Mouse (Mus musculus) midbrain, embryonic 13.5 days (tissue): ENCODE measurements at regions not wholly inside any gene's neighbourhood (a gene's known extent, or its start where the extent isn't known, plus 50 kb on each side); places are given as distances from the start of the nearest gene placed in this dataset.

Experiments used
- ATAC-seq: fragments of 200-750 bp; cut with Nextera tagmentation; 2 replicates; pipeline ENCODE4 v1.8.0; 2017; ENCODE audit warnings: mild to moderate bottlenecking, moderate TSS enrichment, moderate library complexity
- H3K27ac ChIP-seq: fragments of 300-500 bp; sonication (generic); 2 replicates; pipeline ENCODE4 v1.5.1; 2015; ENCODE audit warnings: inconsistent platforms, mild to moderate bottlenecking, moderate library complexity
- H3K27me3 ChIP-seq: fragments of 300-500 bp; sonication (generic); 2 replicates; pipeline ENCODE4 v1.6.1; 2015; ENCODE audit warnings: mild to moderate bottlenecking, inconsistent platforms
- H3K36me3 ChIP-seq: fragments of 300-500 bp; sonication (generic); 2 replicates; pipeline ENCODE4 v1.6.1; 2015; ENCODE audit warnings: mild to moderate bottlenecking, inconsistent platforms
- H3K4me1 ChIP-seq: fragments of 300-500 bp; sonication (generic); replicated peaks from 2 replicates; pipeline ENCODE4 v1.6.1; 2015; ENCODE audit warnings: inconsistent platforms
- H3K4me2 ChIP-seq: fragments of 300-500 bp; sonication (generic); replicated peaks from 2 replicates; pipeline ENCODE4 v1.6.1; 2015; ENCODE audit warnings: moderate library complexity, mild to moderate bottlenecking, inconsistent platforms
- H3K4me3 ChIP-seq: fragments of 300-500 bp; sonication (generic); replicated peaks from 2 replicates; pipeline ENCODE4 v1.5.1; 2015; ENCODE audit warnings: mild to moderate bottlenecking, inconsistent platforms
- H3K9ac ChIP-seq: fragments of 300-500 bp; sonication (generic); replicated peaks from 2 replicates; pipeline ENCODE4 v1.6.1; 2015; ENCODE audit warnings: mild to moderate bottlenecking, inconsistent platforms
- H3K9me3 ChIP-seq: fragments of 300-500 bp; sonication (generic); 2 replicates; pipeline ENCODE4 v1.6.1; 2016; ENCODE audit warnings: mild to moderate bottlenecking, inconsistent platforms
- WGBS: fragments of 180-500 bp; shearing (Covaris S2); methylation state at CpG from one replicate; pipeline ENCODE4 v1.1.7; 2015; 5-methylcytosine and 5-hydroxymethylcytosine counted together

DNA sequence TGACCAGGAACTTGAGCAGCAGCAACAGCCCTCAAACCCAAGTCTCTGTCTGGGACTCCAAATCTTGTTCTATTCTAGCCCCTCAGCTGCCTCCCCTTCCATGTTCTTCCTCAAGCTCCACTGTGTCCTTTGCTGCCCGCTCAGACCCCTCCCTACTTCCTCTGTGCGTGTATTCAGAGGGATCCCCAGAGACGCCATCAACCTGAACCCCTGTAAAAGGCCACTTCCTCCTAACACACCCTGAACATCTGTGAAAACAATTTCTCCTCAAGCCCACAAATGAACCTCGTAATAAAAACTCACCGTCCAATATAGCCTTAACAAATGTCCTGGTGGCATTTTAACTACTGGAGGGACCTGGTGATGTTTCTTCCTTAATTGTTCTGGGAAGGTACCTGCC is 1536.0 kb upstream of the Gulo start:
- no peak for ATAC-seq
- Histone ChIP-seq H3K9me3 (peaks cover 14% of the 10 kb centered on the region; the same call in 1 of the 2 replicates), H3K27ac (no peak overlapping the region), H3K27me3 (no peaks in the 10 kb centered on the region), H3K4me1 (peaks cover 12% of the 10 kb centered on the region), H3K36me3 (no peaks in the 10 kb centered on the region), H3K4me2 (no peak overlapping the region), H3K9ac (no peak overlapping the region), H3K4me3 (no peak overlapping the region)
- 87% methylated on average over 5 of the region's 5 CpGs for WGBS

- Histone ChIP-seq H3K36me3 (no peaks in the 10 kb centered on the region), H3K9ac (no peak overlapping the region), H3K9me3 (peaks cover 14% of the 10 kb centered on the region; the same call in 1 of the 2 replicates), H3K27ac (peak overlapping the region; percentile 78), H3K4me3 (no peak overlapping the region), H3K4me1 (peaks cover 26% of the 10 kb centered on the region), H3K4me2 (no peak overlapping the region), H3K27me3 (no peaks in the 10 kb centered on the region)
- ATAC-seq = peak; percentile 93
- 16% methylated on average over 4 of the region's 4 CpGs for WGBS
These were observed 1532.3 kb upstream of the Gulo start for GRCm38 (mm10) chr14:67541271-67541711.

DNA sequence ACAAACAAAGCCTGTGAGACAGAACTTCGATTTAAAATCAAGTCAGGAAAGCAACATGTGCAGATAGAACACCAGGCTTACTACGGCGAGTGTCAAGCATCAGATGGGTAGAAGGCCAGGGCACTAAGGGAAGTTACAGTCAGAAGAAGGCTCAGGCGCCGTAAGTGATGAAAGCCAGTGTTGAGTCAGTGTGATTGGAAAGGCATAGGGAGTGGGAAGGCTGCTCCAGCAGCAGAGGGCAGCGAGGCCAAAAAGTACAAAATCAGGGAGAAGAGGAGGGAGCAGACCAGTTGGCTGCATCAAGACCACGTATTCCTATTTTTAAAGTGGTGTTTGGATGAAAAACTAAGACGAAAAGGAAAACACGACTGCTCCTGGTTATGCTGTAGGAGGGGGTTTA is 1529.7 kb upstream of the Gulo start:
- no peak for ATAC-seq
- WGBS = 80% methylated on average over 9 of the region's 9 CpGs
- no peaks in the 10 kb centered on the region for H3K27me3 ChIP-seq

DNA sequence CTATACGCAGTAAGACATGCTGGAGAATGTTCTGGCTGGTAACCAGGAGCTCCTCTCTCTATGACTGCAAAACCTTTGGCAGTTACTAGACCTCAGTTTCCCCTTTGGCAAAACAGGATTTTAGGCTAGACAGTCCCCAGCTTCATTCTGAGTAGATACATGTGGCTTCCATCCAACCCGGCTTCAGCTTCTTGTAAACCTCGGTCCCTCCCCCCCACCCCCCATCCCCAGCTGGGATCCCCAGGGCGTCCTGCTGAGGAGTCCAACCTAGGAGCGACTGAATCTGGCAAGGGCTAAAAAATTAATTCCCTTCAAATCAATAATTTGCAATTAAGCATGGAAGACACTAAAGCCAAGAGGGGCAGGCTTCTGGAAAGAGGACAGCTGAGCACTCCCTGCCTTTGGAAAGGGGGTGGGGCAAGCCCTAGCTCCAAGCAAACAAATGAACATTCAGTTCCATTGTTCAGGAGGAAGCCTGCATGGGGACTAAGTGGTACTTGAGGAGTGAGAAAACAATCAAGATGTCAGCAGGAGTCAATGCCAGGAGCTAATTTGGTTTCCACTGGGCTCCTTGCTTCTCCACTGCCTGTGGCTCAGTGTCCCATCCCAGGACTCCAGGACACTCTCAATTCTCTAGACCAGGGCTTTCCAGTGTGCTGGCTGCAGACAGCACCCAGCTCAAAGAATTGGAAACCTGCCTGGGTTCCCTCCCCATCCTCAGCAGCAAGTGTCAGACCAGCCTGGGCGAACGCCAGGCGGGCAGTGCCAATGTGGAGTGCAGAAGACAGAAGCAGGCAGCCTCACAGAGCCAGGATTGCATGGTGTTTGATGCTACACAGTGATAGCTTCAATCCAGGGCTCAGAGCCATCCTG is 1528.0 kb upstream of the Gulo start:
- Histone ChIP-seq H3K4me3 (no peak overlapping the region), H3K36me3 (no peaks in the 10 kb centered on the region), H3K4me2 (no peak overlapping the region), H3K4me1 (peaks cover 26% of the 10 kb centered on the region), H3K27me3 (no peaks in the 10 kb centered on the region), H3K27ac (peak overlapping the region; percentile 63), H3K9ac (peak overlapping the region; percentile 25; the same call in 1 of the 2 replicates), H3K9me3 (no peaks in the 10 kb centered on the region)
- peak; percentile 83 for ATAC-seq
- WGBS = 22% methylated on average over 8 of the region's 8 CpGs

More for the DNA sequence above, 1529.7 kb upstream of the Gulo start:
- no peak overlapping the region for H3K4me2 ChIP-seq
- H3K4me3 ChIP-seq = no peak overlapping the region
- peaks cover 26% of the 10 kb centered on the region for H3K4me1 ChIP-seq
- H3K27ac ChIP-seq = no peak overlapping the region
- H3K36me3 ChIP-seq = no peaks in the 10 kb centered on the region
- peaks cover 8% of the 10 kb centered on the region; the same call in 1 of the 2 replicates for H3K9me3 ChIP-seq
- H3K9ac ChIP-seq = no peak overlapping the region

GRCm38 (mm10) chr14:67506729-67507395 is 1497.9 kb upstream of the Gulo start:
- H3K27ac ChIP-seq = no peak overlapping the region
- H3K4me1 ChIP-seq = peaks cover 6% of the 10 kb centered on the region
- H3K36me3 ChIP-seq = no peaks in the 10 kb centered on the region
- no peak overlapping the region for H3K9ac ChIP-seq
- no peak overlapping the region for H3K4me2 ChIP-seq
- H3K27me3 ChIP-seq = no peaks in the 10 kb centered on the region
- H3K9me3 ChIP-seq = no peaks in the 10 kb centered on the region
- WGBS = 50% methylated on average over 12 of the region's 12 CpGs
- no peak for ATAC-seq
- no peak overlapping the region for H3K4me3 ChIP-seq

DNA sequence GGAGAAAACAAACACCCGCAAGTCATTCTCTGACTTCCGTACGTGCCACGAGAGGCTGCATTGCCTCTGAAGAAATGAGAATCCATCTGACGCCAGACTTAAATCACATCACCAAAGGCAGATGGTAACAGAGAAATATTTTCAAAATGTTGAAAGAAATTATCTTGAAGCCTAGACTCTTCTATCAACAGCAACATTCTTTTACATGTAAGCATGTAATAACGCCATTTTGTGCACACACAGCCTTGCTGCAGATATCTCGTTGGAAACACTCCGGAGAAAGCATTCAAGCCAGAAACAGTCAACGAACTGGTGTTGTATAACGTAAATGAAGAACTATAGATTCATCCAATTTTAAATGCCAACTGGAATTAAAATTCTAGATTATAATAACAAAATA is 1483.1 kb upstream of the Gulo start:
- Histone ChIP-seq H3K9me3 (no peaks in the 10 kb centered on the region), H3K36me3 (no peaks in the 10 kb centered on the region), H3K27me3 (no peaks in the 10 kb centered on the region), H3K4me2 (no peak overlapping the region), H3K4me3 (no peak overlapping the region), H3K9ac (no peak overlapping the region), H3K4me1 (peaks cover 4% of the 10 kb centered on the region; the same call in 1 of the 2 replicates), H3K27ac (no peak overlapping the region)
- WGBS = 93% methylated on average over 10 of the region's 10 CpGs
- ATAC-seq = no peak

DNA sequence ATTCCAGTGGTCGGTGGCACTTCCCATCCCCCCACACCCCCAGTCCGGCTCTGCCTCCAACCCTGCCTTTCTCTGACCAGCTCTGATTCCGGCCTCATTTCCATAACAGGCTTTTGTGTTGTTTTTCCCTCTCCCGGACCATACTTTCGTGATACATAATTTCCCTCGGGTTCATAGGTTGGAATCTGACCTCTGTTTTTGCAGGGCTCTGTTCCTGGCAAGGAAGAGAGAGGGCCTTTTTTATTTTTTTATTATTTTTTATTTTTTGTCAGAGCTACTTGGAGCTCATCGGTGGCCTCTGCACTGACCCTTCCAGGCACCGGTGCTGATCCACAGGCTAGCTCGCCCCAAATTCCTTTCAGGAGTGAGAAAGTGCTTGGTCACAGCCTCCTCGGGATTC is 1477.7 kb upstream of the Gulo start:
- Histone ChIP-seq H3K9me3 (no peaks in the 10 kb centered on the region), H3K27me3 (no peaks in the 10 kb centered on the region), H3K27ac (no peak overlapping the region), H3K4me2 (no peak overlapping the region), H3K4me1 (peaks cover 8% of the 10 kb centered on the region; the same call in 1 of the 2 replicates), H3K4me3 (no peak overlapping the region), H3K36me3 (no peaks in the 10 kb centered on the region), H3K9ac (no peak overlapping the region)
- WGBS = 14% methylated on average over 10 of the region's 10 CpGs
- no peak for ATAC-seq

DNA sequence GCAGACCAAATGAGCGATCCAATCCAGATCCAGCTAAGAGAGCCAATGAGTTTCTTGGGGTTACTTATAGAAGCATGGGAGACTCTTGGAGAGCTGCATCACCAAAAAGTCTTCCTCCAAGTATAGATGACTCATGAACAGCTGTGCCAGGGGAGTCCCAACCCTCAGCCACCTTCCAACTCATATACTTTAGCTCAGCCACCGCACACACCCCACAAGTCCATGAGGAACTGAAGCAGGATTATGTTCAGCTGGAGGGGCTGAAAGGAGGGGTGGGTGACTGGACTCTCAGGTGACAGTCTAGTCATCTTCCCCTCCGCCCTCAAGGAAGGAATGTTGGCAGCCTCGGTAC is 1476.4 kb upstream of the Gulo start:
- Histone ChIP-seq H3K9me3 (no peaks in the 10 kb centered on the region), H3K9ac (no peak overlapping the region), H3K36me3 (no peaks in the 10 kb centered on the region), H3K4me1 (peaks cover 8% of the 10 kb centered on the region; the same call in 1 of the 2 replicates), H3K4me3 (no peak overlapping the region), H3K27ac (no peak overlapping the region), H3K4me2 (no peak overlapping the region), H3K27me3 (no peaks in the 10 kb centered on the region)
- 96% methylated on average over 4 of the region's 4 CpGs for WGBS
- no peak for ATAC-seq

GRCm38 (mm10) chr14:67484533-67485448 is 1475.8 kb upstream of the Gulo start:
- Histone ChIP-seq H3K4me1 (peaks cover 8% of the 10 kb centered on the region; the same call in 1 of the 2 replicates), H3K27ac (no peak overlapping the region), H3K9me3 (no peaks in the 10 kb centered on the region), H3K27me3 (no peaks in the 10 kb centered on the region), H3K9ac (no peak overlapping the region), H3K4me2 (no peak overlapping the region), H3K36me3 (no peaks in the 10 kb centered on the region), H3K4me3 (no peak overlapping the region)
- ATAC-seq = no peak
- 65% methylated on average over 19 of the region's 19 CpGs for WGBS
